Mouse (Mus musculus) lung, embryonic 15.5 days (tissue): ENCODE measurements around the gene Nek1. TPM values are rescaled to one million over a fixed set of nuclear protein-coding genes. Genes with fewer than 3 reads are reported as not detected.
"Not testable (repeated sequence)": the region's sequence is repeated elsewhere in the genome, so short reads cannot be mapped to it uniquely, and the experiment has no call there.

Experiments used
- ATAC-seq: fragments of 200-750 bp; cut with Nextera tagmentation; 2 replicates; pipeline ENCODE4 v1.8.0; 2017; ENCODE audit warnings: moderate number of reproducible peaks, borderline replicate concordance; ENCODE audit not compliant: low FRiP score, low TSS enrichment; ENCODE audit errors: extremely low read depth
- H3K27ac ChIP-seq: fragments of 300-500 bp; sonication (generic); 2 replicates; pipeline ENCODE4 v1.5.1; 2015; ENCODE audit warnings: moderate library complexity, mild to moderate bottlenecking, inconsistent platforms
- H3K27me3 ChIP-seq: fragments of 300-500 bp; sonication (generic); 2 replicates; pipeline ENCODE4 v1.6.1; 2015; ENCODE audit warnings: inconsistent platforms
- H3K36me3 ChIP-seq: fragments of 300-500 bp; sonication (generic); 2 replicates; pipeline ENCODE4 v1.6.1; 2015; ENCODE audit warnings: inconsistent platforms
- H3K4me1 ChIP-seq: fragments of 300-500 bp; sonication (generic); 2 replicates; pipeline ENCODE4 v1.6.1; 2015; ENCODE audit warnings: inconsistent platforms
- H3K4me2 ChIP-seq: fragments of 300-500 bp; sonication (generic); 2 replicates; pipeline ENCODE4 v1.6.1; 2015; ENCODE audit warnings: inconsistent platforms, mild to moderate bottlenecking, moderate library complexity
- H3K4me3 ChIP-seq: fragments of 300-500 bp; sonication (generic); 2 replicates; pipeline ENCODE4 v1.5.1; 2015; ENCODE audit warnings: mild to moderate bottlenecking, inconsistent platforms
- H3K9ac ChIP-seq: fragments of 300-500 bp; sonication (generic); 2 replicates; pipeline ENCODE4 v1.6.1; 2015; ENCODE audit warnings: inconsistent platforms
- H3K9me3 ChIP-seq: fragments of 300-500 bp; sonication (generic); 2 replicates; pipeline ENCODE4 v1.6.1; 2016; ENCODE audit warnings: inconsistent platforms
- WGBS: fragments of 180-500 bp; shearing (Covaris S2); methylation state at CpG from one replicate; pipeline ENCODE4 v1.1.7; 2015; 5-methylcytosine and 5-hydroxymethylcytosine counted together
- polyA plus RNA-seq: library from polyadenylated mRNA; unstranded; fragments of >200 nt; fragmentation: Nextera tagmentation; extraction: Ambion mirVana; gene quantifications from 2 replicates; pipeline ENCODE4 v1.2.1, GENCODE M21; 2015

The Nek1 gene
- polyA plus RNA-seq, 1 experiment from 2014 or later: 18.0 TPM

DNA sequence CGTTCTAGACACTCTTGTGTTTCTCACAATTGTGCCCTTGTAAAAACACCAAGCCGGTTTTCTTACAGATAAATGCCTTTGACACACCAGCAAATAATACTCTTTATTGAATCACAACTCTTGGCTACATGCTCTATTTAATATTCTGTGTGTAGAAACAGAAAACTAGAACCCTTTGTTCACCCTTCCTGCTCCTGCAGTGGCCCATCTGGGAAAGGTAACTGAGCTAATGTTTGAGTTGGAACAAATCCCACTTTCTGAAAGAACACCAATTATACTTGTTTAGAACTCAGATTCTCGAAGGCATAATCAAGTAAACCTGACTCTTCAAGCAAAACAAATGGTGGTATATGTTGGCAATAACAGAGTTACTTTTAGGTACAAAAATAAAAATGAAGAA is 27.3 kb upstream of the Nek1 start:
- Histone ChIP-seq H3K9me3 (no peaks in the 10 kb centered on the region), H3K4me2 (no peak overlapping the region), H3K4me3 (no peak overlapping the region), H3K27ac (no peak overlapping the region), H3K4me1 (no peaks in the 10 kb centered on the region), H3K9ac (no peak overlapping the region), H3K27me3 (no peaks in the 10 kb centered on the region), H3K36me3 (no peaks in the 10 kb centered on the region)
- no peak for ATAC-seq
- 39% methylated on average over 3 of the region's 3 CpGs for WGBS

DNA sequence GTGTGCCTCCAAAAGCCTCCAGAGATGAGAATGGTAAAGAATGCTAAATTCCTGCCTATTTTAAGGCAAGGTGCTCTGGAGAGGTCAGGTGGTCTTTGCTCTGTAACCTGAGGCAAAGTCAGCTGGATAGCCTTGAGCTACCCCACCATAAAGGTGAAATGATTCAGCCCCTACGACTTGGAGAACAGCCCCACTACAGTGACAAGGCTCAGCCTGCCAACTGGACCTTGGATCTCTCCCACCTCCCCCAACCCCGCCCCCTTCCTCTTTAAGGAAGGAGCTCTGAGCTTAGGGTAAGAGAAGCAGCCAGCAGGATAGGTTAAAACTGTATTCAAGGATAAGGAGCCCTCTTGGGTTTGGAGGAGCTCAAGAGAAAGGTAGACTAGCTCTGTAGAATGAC is 23.9 kb upstream of the Nek1 start:
- Histone ChIP-seq H3K27ac (no peak overlapping the region), H3K4me1 (no peaks in the 10 kb centered on the region), H3K9me3 (no peaks in the 10 kb centered on the region), H3K27me3 (no peaks in the 10 kb centered on the region), H3K4me3 (no peak overlapping the region), H3K36me3 (no peaks in the 10 kb centered on the region), H3K4me2 (no peak overlapping the region), H3K9ac (no peak overlapping the region)
- no peak for ATAC-seq
- 38% methylated on average over 2 of the region's 2 CpGs for WGBS

DNA sequence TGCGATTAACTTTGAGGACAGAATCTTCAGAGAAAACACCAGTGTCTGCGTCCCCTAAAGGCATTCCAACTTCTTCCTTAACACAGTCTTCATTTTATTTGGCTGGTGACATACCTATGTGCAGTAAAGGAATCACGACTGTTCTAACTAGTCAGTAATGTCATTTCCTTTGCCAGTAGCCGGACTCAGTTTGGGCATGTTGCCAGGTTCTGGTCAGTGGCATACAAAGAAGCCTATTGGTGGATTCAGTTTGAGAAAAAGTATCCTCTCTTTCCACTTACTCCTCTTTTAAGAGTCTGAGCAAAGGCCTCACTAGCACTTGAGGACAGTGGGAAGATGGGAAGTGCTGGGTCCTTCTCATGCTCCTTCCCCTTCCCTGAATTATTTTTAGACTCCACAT is 21.2 kb upstream of the Nek1 start:
- WGBS: 45% methylated on average over 4 of the region's 4 CpGs
- no peak overlapping the region for H3K4me3 ChIP-seq
- H3K36me3 ChIP-seq: no peaks in the 10 kb centered on the region
- no peak overlapping the region for H3K9ac ChIP-seq
- no peak for ATAC-seq
- H3K4me2 ChIP-seq: no peak overlapping the region
- H3K9me3 ChIP-seq: no peaks in the 10 kb centered on the region
- no peaks in the 10 kb centered on the region for H3K4me1 ChIP-seq
- H3K27me3 ChIP-seq: no peaks in the 10 kb centered on the region
- H3K27ac ChIP-seq: no peak overlapping the region

GRCm38 (mm10) chr8:60973448-60973847 is 19.5 kb upstream of the Nek1 start:
- H3K27me3 ChIP-seq: no peaks in the 10 kb centered on the region
- H3K4me1 ChIP-seq: no peaks in the 10 kb centered on the region
- H3K4me2 ChIP-seq: no peak overlapping the region
- H3K36me3 ChIP-seq: no peaks in the 10 kb centered on the region
- 81% methylated on average over 2 of the region's 2 CpGs for WGBS
- H3K9ac ChIP-seq: no peak overlapping the region
- no peaks in the 10 kb centered on the region for H3K9me3 ChIP-seq
- no peak for ATAC-seq
- H3K27ac ChIP-seq: no peak overlapping the region
- no peak overlapping the region for H3K4me3 ChIP-seq

DNA sequence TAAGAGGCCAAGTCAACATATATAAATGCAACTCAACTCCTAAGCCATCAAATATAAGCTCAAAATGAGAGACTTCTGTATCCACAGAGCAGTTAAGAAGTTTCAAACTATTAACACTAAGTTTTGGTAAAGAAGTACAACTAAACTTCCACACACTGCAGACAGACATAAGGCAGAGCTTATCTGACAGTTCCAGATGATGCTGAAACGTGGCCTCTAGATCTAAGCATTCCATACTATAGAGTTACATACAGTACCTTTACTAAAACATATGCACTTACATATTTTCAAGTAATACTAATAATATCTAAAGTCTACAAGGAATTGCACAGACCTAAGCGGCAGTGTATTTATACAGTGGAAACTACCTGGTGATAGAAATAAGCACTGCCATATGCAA is 18.2 kb upstream of the Nek1 start:
- H3K4me2 ChIP-seq: no peak overlapping the region
- no peaks in the 10 kb centered on the region for H3K36me3 ChIP-seq
- H3K27ac ChIP-seq: no peak overlapping the region
- no peak overlapping the region for H3K4me3 ChIP-seq
- no peaks in the 10 kb centered on the region for H3K4me1 ChIP-seq
- WGBS: 78% methylated on average over 2 of the region's 2 CpGs
- ATAC-seq: no peak
- no peaks in the 10 kb centered on the region for H3K27me3 ChIP-seq
- no peak overlapping the region for H3K9ac ChIP-seq
- no peaks in the 10 kb centered on the region for H3K9me3 ChIP-seq

GRCm38 (mm10) chr8:60976818-60977217 is 16.2 kb upstream of the Nek1 start:
- ATAC-seq: no peak
- Histone ChIP-seq H3K27ac (no peak overlapping the region), H3K4me3 (no peak overlapping the region)

GRCm38 (mm10) chr8:60978496-60978895 is 14.5 kb upstream of the Nek1 start:
- WGBS: 75% methylated on average over 5 of the region's 5 CpGs
- ATAC-seq: no peak

More at GRCm38 (mm10) chr8:60976818-60977217, 16.2 kb upstream of the Nek1 start:
- Histone ChIP-seq H3K27me3 (no peaks in the 10 kb centered on the region), H3K4me1 (no peaks in the 10 kb centered on the region), H3K9me3 (no peaks in the 10 kb centered on the region), H3K9ac (no peak overlapping the region), H3K36me3 (no peaks in the 10 kb centered on the region), H3K4me2 (no peak overlapping the region)
- WGBS: 82% methylated on average over 9 of the region's 9 CpGs

DNA sequence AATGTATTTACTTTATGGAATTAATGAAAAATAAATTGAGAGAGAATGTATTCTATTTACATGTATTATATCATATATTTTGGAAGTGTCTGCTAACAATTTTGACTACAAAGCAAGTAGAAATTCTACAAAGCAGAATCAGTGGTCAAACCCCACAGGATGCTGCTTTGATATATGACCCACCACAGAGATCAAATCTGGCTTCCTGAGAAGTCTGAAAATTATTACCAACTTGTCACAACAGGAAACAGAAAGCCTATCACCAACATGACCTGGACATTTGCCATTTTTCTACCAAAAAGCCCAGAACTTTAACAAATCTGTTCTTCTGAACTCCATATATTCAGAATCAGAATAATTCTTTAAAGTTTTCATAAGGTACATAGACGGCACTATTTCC is 11.6 kb upstream of the Nek1 start:
- Histone ChIP-seq H3K9ac (no peak overlapping the region), H3K36me3 (no peaks in the 10 kb centered on the region), H3K9me3 (no peaks in the 10 kb centered on the region), H3K4me3 (no peak overlapping the region; the same call in 1 of the 2 replicates), H3K27me3 (peaks cover 6% of the 10 kb centered on the region), H3K4me2 (peak overlapping the region; percentile 77), H3K4me1 (peaks cover 10% of the 10 kb centered on the region), H3K27ac (no peak overlapping the region)
- no peak for ATAC-seq
- 6% methylated on average over 1 of the region's 1 CpGs for WGBS

More at GRCm38 (mm10) chr8:60978496-60978895, 14.5 kb upstream of the Nek1 start:
- H3K4me3 ChIP-seq: no peak overlapping the region
- H3K9ac ChIP-seq: no peak overlapping the region
- no peaks in the 10 kb centered on the region for H3K36me3 ChIP-seq
- H3K9me3 ChIP-seq: no peaks in the 10 kb centered on the region
- peaks cover 6% of the 10 kb centered on the region for H3K27me3 ChIP-seq
- H3K4me2 ChIP-seq: no peak overlapping the region
- H3K4me1 ChIP-seq: peaks cover 5% of the 10 kb centered on the region; the same call in 1 of the 2 replicates
- no peak overlapping the region for H3K27ac ChIP-seq

DNA sequence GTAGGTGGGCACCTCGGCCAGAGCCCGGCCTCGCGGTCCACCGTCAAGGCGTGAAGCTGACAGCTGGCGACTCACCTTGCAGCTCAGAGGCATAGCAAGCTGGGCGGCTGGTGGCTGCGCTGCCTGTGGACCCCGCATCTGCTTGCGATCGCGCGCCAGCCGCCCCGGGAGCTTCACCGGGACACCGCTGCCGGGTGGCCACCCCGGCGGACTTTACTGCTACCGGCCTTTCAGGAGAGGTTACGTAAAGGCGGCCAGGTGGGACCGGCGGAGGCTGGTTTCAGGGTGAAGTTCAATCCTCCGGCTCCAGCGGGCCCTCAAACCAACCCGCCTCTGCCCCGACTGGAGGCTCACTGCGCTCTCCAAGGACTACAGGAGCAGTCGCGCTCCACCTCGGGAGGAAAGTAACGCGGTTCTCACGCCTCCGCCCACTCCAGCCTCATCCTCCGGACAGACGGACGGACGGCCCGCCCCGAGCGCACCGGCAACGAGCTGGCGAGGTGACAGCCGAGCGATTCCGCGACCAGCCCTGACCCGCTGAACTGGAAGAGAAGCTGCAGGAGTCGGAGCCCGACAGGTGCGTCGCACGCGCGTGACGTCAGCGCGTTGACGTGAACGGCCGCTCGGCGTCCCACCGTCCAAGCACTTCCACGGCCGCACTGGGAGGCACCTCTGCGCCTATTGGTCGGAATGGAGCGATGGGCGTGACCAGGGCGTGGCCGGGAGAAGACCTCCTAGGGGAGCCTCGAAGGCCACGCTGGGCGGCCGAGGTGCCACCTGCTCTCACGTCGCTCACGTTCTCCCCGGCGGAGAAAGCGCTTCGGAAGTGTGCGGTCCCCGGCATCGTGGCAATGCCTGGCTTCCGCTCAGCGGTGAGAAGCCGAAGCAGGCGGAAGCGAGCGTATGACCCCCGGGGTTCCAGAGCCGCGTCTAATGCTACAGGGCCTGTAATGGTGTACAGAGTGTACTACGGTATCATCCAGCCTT is 10.0 kb upstream of the Nek1 start, which contains the start of gene Clcn3:
Clcn3 (minus strand) TSS at position 600 of the 987 bp plus-strand sequence.
- ATAC-seq: peak; percentile 100
- under 1% methylated on average over 101 of the region's 101 CpGs for WGBS
- no peaks in the 10 kb centered on the region for H3K9me3 ChIP-seq
- peak within 1 kb of the TSS; percentile 69 for H3K9ac ChIP-seq
- no peaks in the 10 kb centered on the region for H3K36me3 ChIP-seq
- H3K4me3 ChIP-seq: peak within 1 kb of the TSS; percentile 84
- H3K27me3 ChIP-seq: peaks cover 6% of the 10 kb centered on the region
- peaks cover 10% of the 10 kb centered on the region for H3K4me1 ChIP-seq
- peak within 1 kb of the TSS; percentile 83 for H3K27ac ChIP-seq
- peak within 1 kb of the TSS; percentile 77 for H3K4me2 ChIP-seq

GRCm38 (mm10) chr8:60983688-60984079 is 9.3 kb upstream of the Nek1 start:
- Histone ChIP-seq H3K4me3 (peak overlapping the region; percentile 84), H3K4me2 (peak overlapping the region; percentile 77), H3K36me3 (no peaks in the 10 kb centered on the region), H3K27ac (peak overlapping the region; percentile 83), H3K9me3 (no peaks in the 10 kb centered on the region), H3K9ac (peak overlapping the region; percentile 14; the same call in 1 of the 2 replicates), H3K27me3 (peaks cover 6% of the 10 kb centered on the region), H3K4me1 (peaks cover 10% of the 10 kb centered on the region)
- ATAC-seq: peak; percentile 59
- 12% methylated on average over 9 of the region's 9 CpGs for WGBS

DNA sequence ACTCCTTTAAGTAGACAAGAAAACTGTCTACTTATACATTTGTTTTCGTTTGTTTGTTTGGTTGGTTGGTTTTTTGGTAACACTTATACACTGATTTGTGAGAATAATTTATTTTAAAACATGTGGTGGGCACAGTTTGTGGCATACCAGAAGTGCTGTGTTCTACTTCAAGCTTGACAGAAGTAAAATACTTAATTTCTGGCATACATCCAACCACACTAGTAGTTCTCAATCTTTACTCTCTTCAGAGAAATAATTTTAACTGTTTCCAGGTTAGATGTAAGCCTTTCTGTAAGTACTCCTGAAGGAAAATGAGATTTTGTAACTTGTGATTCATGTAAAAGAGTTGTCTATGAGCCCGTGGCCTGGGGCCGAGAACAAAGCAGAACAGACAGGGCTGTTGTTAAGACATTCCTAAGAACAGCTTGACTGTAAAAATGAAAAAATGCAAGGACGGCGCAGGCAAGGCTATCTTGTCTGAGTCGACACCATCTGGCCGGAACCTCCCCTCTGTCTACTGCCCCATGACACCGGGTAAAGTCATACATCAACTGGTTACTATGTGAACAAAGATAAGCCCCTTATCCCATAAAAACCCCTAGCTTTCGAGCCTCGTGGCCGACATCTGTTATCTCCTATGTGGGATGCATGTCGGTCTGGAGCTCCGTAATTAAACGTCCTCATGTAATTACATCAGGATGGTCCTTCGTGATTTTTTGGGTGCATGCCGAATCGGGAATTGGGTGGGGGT is 8.6 kb upstream of the Nek1 start:
- not testable (repeated sequence) for H3K27ac ChIP-seq, H3K9ac ChIP-seq, H3K4me1 ChIP-seq, H3K27me3 ChIP-seq, ATAC-seq, H3K9me3 ChIP-seq, H3K4me3 ChIP-seq, H3K36me3 ChIP-seq, H3K4me2 ChIP-seq
- WGBS: 87% methylated on average over 17 of the region's 17 CpGs

DNA sequence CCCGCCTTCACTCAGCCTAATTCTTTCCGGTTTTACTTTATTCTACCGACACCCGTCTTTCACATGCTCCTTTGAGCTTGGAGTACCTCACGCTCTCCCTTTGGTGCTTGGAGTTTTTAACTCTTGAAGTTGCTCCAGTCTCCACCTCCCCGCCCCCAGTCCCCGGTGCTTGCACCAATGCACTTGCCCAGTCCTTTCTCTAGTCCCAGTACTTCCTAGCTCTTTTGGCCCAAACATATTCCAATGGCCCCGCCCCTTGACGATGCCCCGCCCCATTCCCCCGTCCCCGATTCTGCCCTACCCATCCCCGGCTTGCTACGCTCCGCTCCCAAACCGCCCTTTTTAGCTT is 460 bp upstream of the Nek1 start:
- Histone ChIP-seq H3K9me3 (no peaks in the 10 kb centered on the region), H3K27me3 (no peaks in the 10 kb centered on the region), H3K36me3 (no peaks in the 10 kb centered on the region), H3K27ac (peak overlapping the region; percentile 94), H3K4me2 (peak overlapping the region; percentile 62), H3K4me3 (peak overlapping the region; percentile 70), H3K9ac (peak overlapping the region; percentile 52), H3K4me1 (peaks cover 6% of the 10 kb centered on the region)
- ATAC-seq: peak; percentile 93
- under 1% methylated on average over 16 of the region's 16 CpGs for WGBS
